Mouse (Mus musculus) cortical plate, adult 2 months (tissue): ENCODE data around the gene Cpa5.

Experiments
- CTCF ChIP-seq: fragments of 200-500 bp; IDR thresholded peaks from 2 replicates; pipeline ENCODE4 v1.5.1; 2011; ENCODE audit warnings: mild to moderate bottlenecking, control low read depth, low read length; ENCODE audit not compliant: insufficient read depth; ENCODE audit errors: extremely low read depth
- POLR2A ChIP-seq: fragments of 200-500 bp; IDR thresholded peaks from 2 replicates; pipeline ENCODE4 v1.6.1; 2011; ENCODE audit warnings: mild to moderate bottlenecking, low read length, control low read depth; ENCODE audit not compliant: insufficient read depth; ENCODE audit errors: extremely low read depth

- TF ChIP-seq POLR2A = no peak
- no peak for TF ChIP-seq CTCF
Observed at GRCm38 (mm10) chr6:30620591-30620990, 9.8 kb downstream of the Cpa5 start.
